Mouse (Mus musculus) brain, embryonic 14.5 days (tissue): ENCODE measurements around the gene Gm47841. TPM values are rescaled to one million over a fixed set of nuclear protein-coding genes. Genes with fewer than 3 reads are reported as not detected.

Experiments
- DNase-seq: peaks from one replicate; pipeline ENCODE4 v3.0.0-alpha.2; 2011; ENCODE audit warnings: low read depth
- CTCF ChIP-seq: fragments of 200-500 bp; IDR thresholded peaks from 2 replicates; pipeline ENCODE4 v1.5.1; 2012; ENCODE audit warnings: inconsistent platforms, mild to moderate bottlenecking, moderate library complexity, borderline replicate concordance; ENCODE audit not compliant: insufficient read depth, insufficient read length; ENCODE audit errors: extremely low read depth
- POLR2A ChIP-seq: fragments of 200-500 bp; IDR thresholded peaks from 2 replicates; pipeline ENCODE4 v1.6.1; 2012; ENCODE audit warnings: mild to moderate bottlenecking, inconsistent platforms, borderline replicate concordance; ENCODE audit not compliant: poor library complexity, insufficient read depth, insufficient read length, severe bottlenecking; ENCODE audit errors: extremely low read depth
- polyA plus RNA-seq: library from polyadenylated mRNA; depleted of rRNA; stranded (reverse); fragments of >200 nt; gene quantifications from 2 replicates; pipeline ENCODE4 v1.2.3, GENCODE M21; 2012

The Gm47841 gene
- polyA plus RNA-seq, 1 experiment, result not detected

DNA sequence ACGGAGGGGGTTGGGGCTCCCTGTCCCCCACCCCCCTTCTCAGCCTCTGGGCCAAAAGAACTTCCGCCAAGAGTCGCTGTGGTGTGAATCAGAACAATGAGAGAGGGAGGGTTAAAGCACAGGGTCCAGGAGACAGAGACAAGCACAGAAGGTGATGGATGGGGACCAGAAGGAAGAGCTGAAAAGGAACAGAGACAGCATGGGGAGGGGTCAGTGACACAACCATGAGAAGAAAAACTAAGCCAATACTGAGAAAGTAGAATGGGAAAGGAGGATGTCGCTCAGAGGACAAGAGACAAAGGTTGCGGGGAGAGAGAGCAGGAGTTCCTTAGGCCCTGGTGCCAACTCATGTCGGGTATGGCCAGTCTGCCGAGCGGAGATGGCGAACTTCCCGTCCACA, 4.7 kb upstream of the Gm47841 start:
- DNase-seq, result no peak
- no peak for TF ChIP-seq CTCF
- no peak for TF ChIP-seq POLR2A

DNA sequence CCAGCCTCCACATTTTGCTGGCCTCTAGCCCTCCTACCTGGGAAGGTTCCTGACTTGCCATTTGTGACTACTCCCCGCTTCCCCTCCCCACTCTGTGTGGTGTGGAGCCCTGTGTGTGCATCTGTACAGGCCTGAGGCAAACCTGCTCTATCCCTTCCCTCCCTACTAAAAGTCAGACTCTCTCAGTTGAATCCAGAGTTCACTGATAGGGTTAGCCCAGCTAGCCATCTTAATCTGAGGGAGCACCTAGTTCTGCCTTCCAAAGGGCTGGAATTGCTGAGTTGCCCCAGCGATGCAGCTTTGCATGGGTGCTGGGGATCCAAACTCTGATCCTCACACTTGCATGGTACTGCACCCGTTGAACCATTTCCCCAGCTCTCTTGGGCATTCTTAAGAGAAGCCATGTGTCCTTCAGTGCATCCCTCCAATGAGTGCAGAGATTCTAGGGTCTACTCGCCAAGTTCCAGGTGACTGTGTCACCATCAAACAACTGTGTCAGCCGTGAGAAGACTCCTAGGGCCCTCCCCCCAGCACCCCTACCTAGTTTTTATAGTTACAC, 1.2 kb upstream of the Gm47841 start:
- TF ChIP-seq POLR2A (no peak), CTCF (no peak)
- DNase-seq, result no peak

DNA sequence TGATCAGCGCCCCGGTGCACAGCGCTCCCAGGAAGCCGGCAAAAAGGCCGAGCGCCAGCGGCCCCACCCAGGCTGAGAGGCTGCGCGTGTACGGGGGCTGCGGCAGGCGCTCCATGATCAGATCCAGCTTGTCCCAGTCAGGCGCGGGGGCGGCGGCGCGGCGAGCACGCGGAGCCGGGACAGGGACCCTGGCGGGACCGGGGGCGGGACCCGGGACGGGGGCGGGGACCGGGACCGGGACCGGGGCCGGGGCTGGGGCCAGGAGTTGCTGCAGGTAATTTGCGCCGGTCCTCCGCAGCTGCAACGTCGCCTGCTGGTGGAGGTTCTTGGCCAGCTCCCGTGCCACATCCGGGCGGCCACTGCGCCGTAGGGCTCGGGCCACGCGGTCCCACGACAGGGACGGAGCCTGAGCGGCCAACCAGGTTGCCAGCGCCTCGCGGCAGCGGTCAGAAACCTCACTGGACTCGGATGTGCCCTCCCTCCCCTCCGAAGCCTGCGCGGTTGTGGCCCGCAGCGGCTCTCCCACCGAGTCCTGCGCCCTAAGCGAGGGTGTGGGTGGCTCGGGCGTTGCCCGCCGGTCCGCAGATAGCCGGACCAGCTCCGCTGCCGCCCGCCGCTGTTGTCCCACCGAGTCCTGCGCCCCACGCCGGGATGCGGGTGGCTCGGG, 537 bp downstream of the Gm47841 start:
- TF ChIP-seq POLR2A (no peak), CTCF (no peak)
- DNase-seq, result no peak

DNA sequence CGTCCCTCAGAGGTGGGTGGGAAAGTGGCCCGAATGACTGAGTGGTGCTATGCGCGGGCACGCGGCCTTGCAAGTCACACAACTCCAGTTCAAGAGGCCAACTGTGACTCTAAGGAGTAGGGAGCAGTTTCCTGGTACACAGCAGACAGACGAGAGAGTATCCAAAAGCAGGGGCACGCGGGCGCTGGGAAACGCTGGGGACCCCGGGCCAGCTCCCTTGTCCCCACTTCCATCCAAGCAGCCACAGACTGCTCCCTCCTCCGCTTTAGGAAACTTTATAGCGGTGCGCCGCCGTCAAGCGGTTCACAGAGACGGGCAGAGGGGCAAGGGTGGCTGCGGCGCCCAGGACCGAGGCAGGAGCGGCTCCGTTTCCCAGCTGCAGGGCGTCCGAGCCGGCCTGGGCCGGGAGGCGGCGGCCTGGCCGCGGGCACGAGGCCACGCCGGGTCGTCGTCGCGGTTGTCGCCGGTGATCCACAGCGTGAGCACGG, 1.1 kb downstream of the Gm47841 start:
- no peak for DNase-seq
- TF ChIP-seq POLR2A (no peak), CTCF (no peak)

DNA sequence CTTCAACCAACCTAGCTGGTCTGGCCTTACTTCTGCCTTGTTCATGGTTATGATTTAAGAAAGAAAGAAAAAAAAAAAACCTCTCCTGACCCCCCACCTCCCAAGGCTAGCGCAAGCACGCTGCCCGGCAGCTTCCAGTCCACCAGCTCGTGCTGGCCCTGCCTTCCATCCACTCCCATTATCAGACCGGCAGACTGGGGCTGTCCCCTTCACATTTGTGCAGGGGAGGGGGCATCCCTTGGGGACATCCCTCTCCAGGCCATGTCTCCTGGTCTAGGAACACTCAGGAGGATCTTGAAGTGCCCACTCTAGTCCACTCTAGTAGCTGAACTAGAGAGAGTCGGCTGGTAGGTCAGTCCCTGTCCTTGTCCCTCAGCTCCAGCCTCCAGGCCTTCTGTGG, 2.7 kb downstream of the Gm47841 start:
- TF ChIP-seq CTCF (no peak), POLR2A (no peak)
- DNase-seq, result no peak

DNA sequence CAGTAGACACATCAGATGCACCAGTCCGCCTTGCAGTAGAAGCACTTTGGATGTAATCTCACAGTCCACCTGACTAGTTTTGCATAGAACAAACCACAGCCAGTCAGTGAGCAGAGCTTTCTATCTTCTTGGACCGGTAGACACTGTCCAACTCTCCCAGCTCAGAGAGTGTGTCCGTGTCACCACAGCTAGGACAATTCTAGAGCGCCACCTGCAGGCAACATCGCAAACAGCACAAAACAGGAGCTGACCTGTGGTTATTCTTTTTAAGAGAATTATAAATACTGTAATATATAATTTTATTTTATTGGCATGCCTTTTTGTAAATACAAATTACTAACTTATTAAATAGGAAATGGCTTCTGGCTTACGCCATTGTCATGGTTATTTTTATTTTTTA, 4.6 kb downstream of the Gm47841 start:
- peak; percentile 75 for DNase-seq
- TF ChIP-seq CTCF (peak; percentile 82), POLR2A (no peak)

DNA sequence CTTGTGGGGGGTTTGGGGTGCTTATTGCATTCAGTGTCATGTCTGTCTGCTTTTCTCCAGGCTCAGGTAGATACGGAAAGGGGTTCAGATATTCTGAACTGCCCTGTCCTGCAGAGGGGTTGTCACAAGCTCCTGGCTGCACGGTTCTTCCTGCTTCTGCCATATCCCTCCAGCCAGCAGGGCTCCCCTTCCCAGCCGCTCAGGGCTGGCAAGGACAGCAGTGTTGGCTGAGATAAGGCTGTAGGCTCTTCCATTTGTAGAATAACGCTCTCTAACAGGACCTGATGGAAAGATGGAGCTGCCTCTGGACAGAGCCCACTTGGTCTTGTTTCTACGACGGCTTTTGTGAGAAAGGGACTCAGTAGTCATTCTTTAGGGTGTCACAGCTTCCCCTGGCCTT, 5.2 kb downstream of the Gm47841 start:
- no peak for DNase-seq
- TF ChIP-seq CTCF (no peak), POLR2A (no peak)

DNA sequence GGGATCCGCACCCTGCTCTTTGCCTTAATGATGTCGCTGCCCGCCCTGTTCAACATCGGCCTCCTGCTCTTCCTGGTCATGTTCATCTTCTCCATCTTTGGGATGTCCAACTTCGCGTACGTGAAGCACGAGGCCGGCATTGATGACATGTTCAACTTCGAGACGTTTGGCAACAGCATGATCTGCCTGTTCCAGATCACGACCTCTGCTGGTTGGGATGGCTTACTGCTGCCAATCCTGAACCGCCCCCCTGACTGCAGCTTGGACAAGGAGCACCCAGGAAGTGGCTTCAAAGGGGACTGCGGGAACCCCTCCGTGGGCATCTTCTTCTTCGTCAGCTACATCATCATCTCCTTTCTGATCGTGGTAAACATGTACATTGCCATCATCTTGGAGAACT, 7.5 kb downstream of the Gm47841 start:
- DNase-seq, result peak; percentile 28
- TF ChIP-seq CTCF (peak; percentile 51; the same call in 1 of the 2 replicates), POLR2A (no peak)

DNA sequence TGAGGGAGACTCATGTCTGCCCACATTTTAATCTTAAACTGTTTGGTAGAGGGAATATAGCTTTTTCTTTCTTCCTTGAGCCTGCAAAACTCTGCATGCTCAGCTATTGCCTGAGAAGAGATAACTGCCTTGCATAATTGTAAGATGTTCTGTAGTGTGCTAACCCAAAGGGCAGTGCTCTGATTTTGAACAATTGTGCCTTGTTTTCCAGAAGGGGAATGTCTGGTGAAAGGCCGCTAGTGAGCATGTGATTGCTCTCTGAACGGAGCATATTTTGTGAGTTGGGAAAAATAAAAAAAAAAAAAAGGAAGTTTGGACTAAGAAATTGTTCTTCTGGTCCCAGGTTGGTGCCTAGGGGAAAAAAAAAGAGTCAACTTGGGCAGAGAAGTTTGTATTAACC, 18.2 kb downstream of the Gm47841 start:
- TF ChIP-seq CTCF (no peak), POLR2A (no peak)
- DNase-seq, result no peak

DNA sequence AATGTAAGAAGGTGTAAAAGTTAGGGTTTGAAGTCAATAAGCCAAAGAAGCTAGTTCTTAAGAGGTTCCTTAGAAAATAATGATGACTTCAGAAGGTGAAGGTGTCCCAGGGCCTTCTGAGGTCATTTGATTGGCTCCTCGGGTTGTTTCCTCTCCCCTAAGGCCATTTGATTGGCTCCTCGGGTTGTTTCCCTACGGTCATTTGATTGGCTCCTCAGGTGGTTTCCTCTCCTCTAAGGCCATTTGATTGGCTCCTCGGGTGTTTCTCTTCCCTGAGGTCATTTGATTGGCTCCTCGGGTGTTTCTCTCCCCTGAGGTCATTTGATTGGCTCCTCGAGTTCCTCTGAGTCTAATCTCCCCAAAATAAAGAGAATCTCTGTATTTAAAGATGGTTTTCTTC, 35.8 kb downstream of the Gm47841 start:
- TF ChIP-seq CTCF (no peak), POLR2A (no peak)
- no peak for DNase-seq

DNA sequence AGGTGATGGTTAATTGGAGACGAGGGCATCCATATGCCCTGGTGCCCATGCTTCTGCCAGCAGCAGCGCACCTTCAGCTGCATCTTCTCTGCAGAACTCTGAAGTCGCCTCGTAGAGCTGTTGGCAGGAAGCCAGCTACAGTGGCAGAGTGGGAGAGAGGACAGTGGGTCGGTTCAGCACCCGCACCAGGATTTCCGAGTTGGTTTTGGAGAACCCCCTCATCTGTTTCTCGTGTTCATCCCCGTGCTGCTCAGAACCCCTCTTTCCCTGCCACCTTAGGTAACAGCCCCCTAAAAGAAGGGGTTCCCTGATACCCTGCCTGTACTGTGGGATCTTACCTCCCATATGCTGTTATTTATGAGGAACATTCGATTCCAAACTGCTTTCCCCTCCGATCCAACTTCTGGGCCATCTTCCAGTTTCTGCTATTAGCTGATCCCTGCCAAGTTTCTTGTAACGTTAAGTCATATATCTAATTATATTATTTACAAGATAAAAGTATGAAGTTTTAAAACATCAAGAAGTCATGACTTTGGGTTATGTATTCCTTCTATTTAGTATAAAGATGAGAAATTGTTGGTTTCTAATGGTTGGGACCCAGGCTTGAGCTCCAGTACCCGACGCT, 38.7 kb downstream of the Gm47841 start:
- no peak for TF ChIP-seq CTCF
- no peak for TF ChIP-seq POLR2A
- DNase-seq, result peak; percentile 61

DNA sequence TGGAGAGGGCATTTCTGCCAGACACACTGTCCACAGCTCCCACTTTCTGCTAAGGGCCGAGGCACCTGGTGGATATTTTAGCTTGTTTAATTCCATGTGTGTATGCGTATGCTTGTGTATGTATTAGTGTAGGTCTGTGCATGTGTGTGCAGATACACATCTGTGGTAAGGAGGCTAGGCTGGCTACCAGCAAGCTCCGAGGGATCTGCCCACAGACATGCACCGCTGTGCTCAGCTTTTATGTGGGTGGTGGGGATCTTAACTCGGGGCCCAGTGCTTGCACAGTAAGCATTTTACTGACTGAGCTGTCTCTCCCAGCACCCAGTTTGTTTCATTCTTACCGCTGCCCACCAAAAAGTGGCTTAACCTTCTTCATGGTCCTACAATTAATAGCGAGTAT, 40.0 kb downstream of the Gm47841 start:
- TF ChIP-seq POLR2A (no peak), CTCF (no peak)
- no peak for DNase-seq

DNA sequence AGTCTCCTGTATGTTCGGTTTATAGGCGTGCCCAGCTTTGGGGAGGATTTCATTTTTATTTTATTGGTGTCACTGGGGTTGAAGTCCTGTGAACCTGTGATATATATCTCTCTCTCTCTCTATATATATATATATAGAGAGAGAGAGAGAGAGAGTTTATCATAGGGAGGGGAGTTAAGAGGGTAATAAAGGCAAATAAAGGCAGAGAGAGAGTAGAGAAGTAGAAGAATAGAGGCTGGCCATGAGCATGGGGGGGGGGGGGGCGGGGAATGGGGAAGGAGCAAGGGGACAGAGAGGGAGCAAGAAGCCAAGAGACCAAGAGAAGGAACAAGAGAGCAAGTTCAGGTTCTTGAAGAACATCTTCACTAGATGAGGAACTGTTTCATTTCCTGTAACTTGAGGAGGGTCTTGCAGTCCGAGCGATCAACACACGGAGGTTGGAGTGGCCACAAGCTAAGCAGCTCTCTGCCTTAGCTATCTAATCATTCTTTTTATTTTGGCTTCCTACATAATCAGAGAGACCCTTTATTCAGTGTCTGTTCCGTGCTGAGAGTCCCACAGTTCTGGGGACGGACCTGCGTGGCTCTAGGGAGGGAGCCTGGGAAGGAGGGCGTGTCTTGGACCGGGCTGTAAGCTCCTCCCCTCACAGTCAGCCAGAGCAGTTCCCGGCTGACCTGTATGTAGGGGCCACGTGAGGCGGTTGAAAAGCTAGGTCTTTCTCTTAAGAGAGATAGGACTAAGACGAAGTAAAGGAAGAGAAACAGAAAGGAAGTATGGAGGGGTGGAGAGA, 40.8 kb downstream of the Gm47841 start:
- no peak for TF ChIP-seq CTCF
- TF ChIP-seq POLR2A, result no peak
- peak; percentile 71 for DNase-seq
